Mouse (Mus musculus): Measurements from ENCODE around the gene Ppil4. TPM values are rescaled to one million over a fixed set of nuclear protein-coding genes. Genes with fewer than 3 reads are reported as not detected.

The Ppil4 gene
- total and polyA plus RNA-seq, 2 experiments from 2014 or later: 49.6 to 50.2 TPM

DNA sequence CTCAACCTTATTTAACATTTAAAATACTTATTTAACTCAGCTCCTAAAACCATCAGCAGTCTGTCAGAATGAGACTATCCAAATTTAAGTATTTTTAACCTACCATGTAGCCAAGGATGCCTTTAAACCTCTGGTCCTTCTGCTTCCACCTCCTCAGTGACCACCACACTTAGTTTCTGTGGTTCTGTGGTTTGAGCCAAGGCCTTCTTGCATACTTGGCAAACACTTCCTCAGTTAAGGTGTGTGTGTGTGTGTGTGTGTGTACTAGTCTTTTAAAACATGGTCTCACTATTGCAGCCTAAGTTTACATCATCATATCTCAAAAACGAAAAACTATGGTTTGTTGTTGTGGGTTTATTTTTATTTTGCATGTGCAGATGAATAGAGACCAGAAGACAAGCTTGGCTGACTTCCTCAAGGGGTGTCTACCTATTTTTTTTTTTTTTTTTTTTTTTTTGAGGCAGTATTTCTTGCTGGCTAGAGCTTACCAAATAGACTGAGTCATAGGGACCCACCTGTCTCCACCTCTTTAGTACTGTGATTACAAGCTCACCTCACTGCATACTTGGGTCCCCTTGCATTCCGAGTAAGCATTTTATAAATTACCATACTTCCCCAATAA is 9.9 kb downstream of the Ppil4 start:
- 94% methylated on average over 2 of the region's 2 CpGs for WGBS
- DNase-seq (no peak), ATAC-seq (no peak)
- H3K9me3 ChIP-seq (ENCODE audit: low read length): no peaks in the 10 kb centered on the region
- no peaks in the 10 kb centered on the region for H3K4me1 ChIP-seq (ENCODE audit: insufficient read depth)
- H3K36me3 ChIP-seq (ENCODE audit: insufficient read depth): peaks cover 67% of the 10 kb centered on the region
- H3K9ac ChIP-seq: no peak overlapping the region
- no peak for TF ChIP-seq CTCF (IDR thresholded peaks at IDR 0.05; ENCODE audit: low read depth)
- H3K4me2 ChIP-seq (ENCODE audit: low read depth): no peak overlapping the region
- no peak overlapping the region for H3K4me3 ChIP-seq (ENCODE audit: low read depth, low read length)
- no peaks in the 10 kb centered on the region for H3K27me3 ChIP-seq (ENCODE audit: insufficient read depth, low read length)
- no peak overlapping the region for H3K27ac ChIP-seq (ENCODE audit: low read depth, low read length)

GRCm38 (mm10) chr10:7809937-7810336 is 17.2 kb downstream of the Ppil4 start:
- peak; percentile 77 for TF ChIP-seq CTCF (IDR thresholded peaks at IDR 0.05; ENCODE audit: low read depth)
- no peak overlapping the region for H3K4me2 ChIP-seq (ENCODE audit: low read depth)
- H3K36me3 ChIP-seq (ENCODE audit: insufficient read depth): peaks cover 45% of the 10 kb centered on the region
- no peaks in the 10 kb centered on the region for H3K27me3 ChIP-seq (ENCODE audit: insufficient read depth, low read length)
- H3K27ac ChIP-seq (ENCODE audit: low read depth, low read length): no peak overlapping the region
- ATAC-seq (peak; percentile 36), DNase-seq (peak; percentile 81)
- no peaks in the 10 kb centered on the region for H3K4me1 ChIP-seq (ENCODE audit: insufficient read depth)
- 51% methylated on average over 2 of the region's 2 CpGs for WGBS
- no peak overlapping the region for H3K9ac ChIP-seq
- no peaks in the 10 kb centered on the region for H3K9me3 ChIP-seq (ENCODE audit: low read length)
- no peak overlapping the region for H3K4me3 ChIP-seq (ENCODE audit: low read depth, low read length)

DNA sequence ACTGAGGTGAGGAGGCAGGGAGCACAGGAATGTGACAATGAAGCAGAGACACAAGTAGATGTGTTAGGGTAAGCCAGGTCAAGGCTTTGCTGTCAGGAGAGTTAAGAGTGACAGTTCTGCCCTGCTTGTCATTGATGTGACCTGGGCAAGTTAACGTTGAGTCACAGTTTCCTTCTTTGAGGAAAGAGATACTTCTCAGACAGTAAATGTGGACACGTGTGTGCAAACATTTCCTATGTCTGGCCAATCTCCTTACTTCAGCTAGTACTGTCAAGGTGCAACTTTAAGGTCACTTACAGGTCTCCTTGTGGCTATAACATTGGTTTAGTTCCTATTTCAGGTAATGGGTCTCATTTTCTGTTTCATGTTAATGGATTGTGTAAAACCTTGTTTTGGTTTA is 23.8 kb downstream of the Ppil4 start:
- Histone ChIP-seq H3K27ac (ENCODE audit: low read depth, low read length) (no peak overlapping the region), H3K27me3 (ENCODE audit: insufficient read depth, low read length) (no peaks in the 10 kb centered on the region), H3K9me3 (ENCODE audit: low read length) (no peaks in the 10 kb centered on the region), H3K36me3 (ENCODE audit: insufficient read depth) (peaks cover 40% of the 10 kb centered on the region), H3K9ac (no peak overlapping the region), H3K4me2 (ENCODE audit: low read depth) (no peak overlapping the region), H3K4me1 (ENCODE audit: insufficient read depth) (no peaks in the 10 kb centered on the region), H3K4me3 (ENCODE audit: low read depth, low read length) (no peak overlapping the region)
- DNase-seq (no peak), ATAC-seq (no peak)
- 87% methylated on average over 2 of the region's 2 CpGs for WGBS
- no peak for TF ChIP-seq CTCF (IDR thresholded peaks at IDR 0.05; ENCODE audit: low read depth)

- Histone ChIP-seq H3K9ac (no peak overlapping the region), H3K4me2 (ENCODE audit: low read depth) (no peak overlapping the region), H3K4me3 (ENCODE audit: low read depth, low read length) (no peak overlapping the region), H3K4me1 (ENCODE audit: insufficient read depth) (no peaks in the 10 kb centered on the region), H3K9me3 (ENCODE audit: low read length) (no peaks in the 10 kb centered on the region), H3K27me3 (ENCODE audit: insufficient read depth, low read length) (no peaks in the 10 kb centered on the region), H3K36me3 (ENCODE audit: insufficient read depth) (peaks cover 47% of the 10 kb centered on the region), H3K27ac (ENCODE audit: low read depth, low read length) (no peak overlapping the region)
- no peak for ATAC-seq
- 90% methylated on average over 4 of the region's 4 CpGs for WGBS
- DNase-seq: no peak
- no peak for TF ChIP-seq CTCF (IDR thresholded peaks at IDR 0.05; ENCODE audit: low read depth)
These were observed 26.0 kb downstream of the Ppil4 start for GRCm38 (mm10) chr10:7818676-7819075.

DNA sequence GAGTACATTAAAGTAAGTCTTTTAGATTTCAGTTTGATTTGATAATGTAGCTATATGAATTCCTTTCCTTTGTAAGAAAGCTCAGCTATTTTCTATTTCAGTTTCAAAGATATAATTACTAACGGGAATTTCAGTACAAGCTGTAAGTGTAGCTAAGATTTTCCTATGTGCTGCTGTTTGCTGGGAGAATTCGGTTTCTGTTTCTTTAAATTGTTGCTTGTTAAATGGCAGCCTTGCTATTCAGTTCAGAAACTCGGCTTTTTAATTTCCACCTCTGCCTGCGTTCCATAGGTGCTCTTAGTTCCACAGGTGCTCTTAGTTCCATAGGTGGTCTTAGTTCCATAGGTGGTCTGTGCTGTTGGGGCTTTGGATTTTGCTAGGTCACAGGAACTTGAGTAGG is 26.5 kb downstream of the Ppil4 start:
- Histone ChIP-seq H3K9ac (no peak overlapping the region), H3K4me3 (ENCODE audit: low read depth, low read length) (no peak overlapping the region), H3K4me1 (ENCODE audit: insufficient read depth) (no peaks in the 10 kb centered on the region), H3K27ac (ENCODE audit: low read depth, low read length) (no peak overlapping the region), H3K36me3 (ENCODE audit: insufficient read depth) (peaks cover 46% of the 10 kb centered on the region), H3K4me2 (ENCODE audit: low read depth) (no peak overlapping the region), H3K9me3 (ENCODE audit: low read length) (no peaks in the 10 kb centered on the region), H3K27me3 (ENCODE audit: insufficient read depth, low read length) (no peaks in the 10 kb centered on the region)
- DNase-seq (no peak), ATAC-seq (no peak)
- WGBS: 87% methylated on average over 4 of the region's 4 CpGs
- no peak for TF ChIP-seq CTCF (IDR thresholded peaks at IDR 0.05; ENCODE audit: low read depth)

DNA sequence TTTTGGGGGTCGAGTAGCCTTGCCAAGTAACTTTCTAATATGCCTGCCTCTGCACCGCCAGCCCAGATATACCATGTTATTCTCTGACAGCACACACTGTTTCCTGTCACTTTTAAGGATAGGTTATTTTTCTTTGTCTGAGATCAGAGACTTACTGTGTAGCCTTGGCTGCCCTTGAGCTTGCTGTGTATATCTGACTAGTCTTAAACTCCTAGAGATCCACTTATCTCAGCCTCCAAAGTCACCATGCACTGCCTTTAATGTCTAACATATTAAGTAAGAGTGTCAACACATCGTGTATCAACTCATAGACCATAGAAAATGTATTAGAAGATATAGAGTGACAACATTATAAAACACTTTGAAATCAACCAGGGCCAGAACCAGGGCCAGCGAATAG is 26.9 kb downstream of the Ppil4 start:
- WGBS: 94% methylated on average over 4 of the region's 4 CpGs
- H3K27ac ChIP-seq (ENCODE audit: low read depth, low read length): no peak overlapping the region
- H3K4me3 ChIP-seq (ENCODE audit: low read depth, low read length): no peak overlapping the region
- no peak overlapping the region for H3K9ac ChIP-seq
- ATAC-seq (no peak), DNase-seq (no peak)
- H3K27me3 ChIP-seq (ENCODE audit: insufficient read depth, low read length): no peaks in the 10 kb centered on the region
- no peak overlapping the region for H3K4me2 ChIP-seq (ENCODE audit: low read depth)
- TF ChIP-seq CTCF (IDR thresholded peaks at IDR 0.05; ENCODE audit: low read depth): no peak
- no peaks in the 10 kb centered on the region for H3K4me1 ChIP-seq (ENCODE audit: insufficient read depth)
- H3K9me3 ChIP-seq (ENCODE audit: low read length): no peaks in the 10 kb centered on the region
- peaks cover 42% of the 10 kb centered on the region for H3K36me3 ChIP-seq (ENCODE audit: insufficient read depth)

DNA sequence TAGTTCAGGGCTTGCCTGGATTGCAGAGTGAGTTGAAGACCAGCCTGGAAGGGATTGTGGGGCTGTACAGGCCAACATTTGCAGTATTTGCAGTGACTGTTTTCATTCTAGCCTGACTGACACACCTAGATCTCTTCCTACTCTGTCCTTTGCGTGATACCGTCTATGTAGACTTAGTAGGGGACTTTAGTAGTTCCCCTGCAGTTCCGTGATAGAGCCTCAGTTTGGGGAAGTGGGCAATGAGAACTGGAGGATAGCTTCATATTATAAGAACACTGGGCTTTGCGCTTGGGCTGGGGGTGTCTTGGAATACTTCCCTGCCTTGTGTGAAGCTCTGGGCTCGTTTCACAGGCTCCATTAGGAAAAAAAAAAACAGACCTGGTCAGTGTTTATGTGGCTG is 27.5 kb downstream of the Ppil4 start:
- WGBS: 94% methylated on average over 5 of the region's 5 CpGs
- H3K27ac ChIP-seq (ENCODE audit: low read depth, low read length): no peak overlapping the region

More for the DNA sequence above, 27.5 kb downstream of the Ppil4 start:
- H3K36me3 ChIP-seq (ENCODE audit: insufficient read depth): peaks cover 42% of the 10 kb centered on the region
- H3K9me3 ChIP-seq (ENCODE audit: low read length): no peaks in the 10 kb centered on the region
- H3K4me3 ChIP-seq (ENCODE audit: low read depth, low read length): no peak overlapping the region
- H3K4me2 ChIP-seq (ENCODE audit: low read depth): no peak overlapping the region
- no peak for ATAC-seq
- no peak for DNase-seq
- no peaks in the 10 kb centered on the region for H3K4me1 ChIP-seq (ENCODE audit: insufficient read depth)
- H3K9ac ChIP-seq: no peak overlapping the region
- no peaks in the 10 kb centered on the region for H3K27me3 ChIP-seq (ENCODE audit: insufficient read depth, low read length)
- no peak for TF ChIP-seq CTCF (IDR thresholded peaks at IDR 0.05; ENCODE audit: low read depth)
